Mouse (Mus musculus) telencephalon, adult 2 months (tissue): Measurements from ENCODE around the gene Rhbdl3.
"Not testable (repeated sequence)": the region's sequence is repeated elsewhere in the genome, so short reads cannot be mapped to it uniquely, and the experiment has no call there.

Experiments
- DNase-seq: peaks from one replicate; pipeline ENCODE4 v3.0.0-alpha.2; 2011; ENCODE audit warnings: low read depth, low spot score

The Rhbdl3 gene

GRCm38 (mm10) chr11:80312565-80312964 lies 11.9 kb downstream of the Rhbdl3 start:
- DNase-seq, result no peak

GRCm38 (mm10) chr11:80313462-80313861 lies 12.8 kb downstream of the Rhbdl3 start:
- DNase-seq, result no peak

- no peak for DNase-seq
Observed at GRCm38 (mm10) chr11:80313944-80314343, 13.2 kb downstream of the Rhbdl3 start.

- no peak for DNase-seq
Observed at GRCm38 (mm10) chr11:80315743-80316639, 15.3 kb downstream of the Rhbdl3 start.

GRCm38 (mm10) chr11:80323255-80323654 lies 22.5 kb downstream of the Rhbdl3 start:
- no peak for DNase-seq

- no peak for DNase-seq
Observed at GRCm38 (mm10) chr11:80324636-80325035, 23.9 kb downstream of the Rhbdl3 start.

GRCm38 (mm10) chr11:80332709-80333400 lies 32.1 kb downstream of the Rhbdl3 start:
- peak; percentile 36 for DNase-seq

- no peak for DNase-seq
Observed at GRCm38 (mm10) chr11:80335609-80336350, 35.1 kb downstream of the Rhbdl3 start.

- no peak for DNase-seq
Observed at GRCm38 (mm10) chr11:80336351-80336730, 35.6 kb downstream of the Rhbdl3 start.

GRCm38 (mm10) chr11:80342482-80342881 lies 41.8 kb downstream of the Rhbdl3 start:
- no peak for DNase-seq

- peak; percentile 45 for DNase-seq
Observed at GRCm38 (mm10) chr11:80351832-80352430, 51.2 kb downstream of the Rhbdl3 start.

- DNase-seq, result no peak
Observed at GRCm38 (mm10) chr11:80354832-80355231, 54.1 kb downstream of the Rhbdl3 start.

GRCm38 (mm10) chr11:80368949-80369348 lies 68.2 kb downstream of the Rhbdl3 start:
- DNase-seq, result no peak

GRCm38 (mm10) chr11:80376651-80377050 lies 75.9 kb downstream of the Rhbdl3 start:
- no peak for DNase-seq

GRCm38 (mm10) chr11:80377712-80378451 lies 77.2 kb downstream of the Rhbdl3 start, which contains the start of gene 5730455P16Rik:
TSS of gene 5730455P16Rik (minus strand) at chr11:80378034.
- DNase-seq, result peak; percentile 70

GRCm38 (mm10) chr11:80378452-80379068 lies 77.8 kb downstream of the Rhbdl3 start:
- DNase-seq, result not testable (repeated sequence)

- DNase-seq, result not testable (repeated sequence)
Observed at GRCm38 (mm10) chr11:80379184-80379583, 78.5 kb downstream of the Rhbdl3 start.

GRCm38 (mm10) chr11:80382626-80383018 lies 81.9 kb downstream of the Rhbdl3 start:
- DNase-seq, result peak; percentile 33

GRCm38 (mm10) chr11:80383019-80383625 lies 82.4 kb downstream of the Rhbdl3 start, which contains the start of gene Zfp207:
TSS of gene Zfp207 (plus strand) at chr11:80383279.
- DNase-seq, result peak; percentile 95

GRCm38 (mm10) chr11:80383626-80384046 lies 82.9 kb downstream of the Rhbdl3 start:
- no peak for DNase-seq
